Mouse (Mus musculus): ENCODE measurements around the gene Ccdc188. TPM values are rescaled to one million over a fixed set of nuclear protein-coding genes. Genes with fewer than 3 reads are reported as not detected.

Ccdc188 gene
- polyA plus RNA-seq, 3 experiments from 2014 or later = not detected

DNA sequence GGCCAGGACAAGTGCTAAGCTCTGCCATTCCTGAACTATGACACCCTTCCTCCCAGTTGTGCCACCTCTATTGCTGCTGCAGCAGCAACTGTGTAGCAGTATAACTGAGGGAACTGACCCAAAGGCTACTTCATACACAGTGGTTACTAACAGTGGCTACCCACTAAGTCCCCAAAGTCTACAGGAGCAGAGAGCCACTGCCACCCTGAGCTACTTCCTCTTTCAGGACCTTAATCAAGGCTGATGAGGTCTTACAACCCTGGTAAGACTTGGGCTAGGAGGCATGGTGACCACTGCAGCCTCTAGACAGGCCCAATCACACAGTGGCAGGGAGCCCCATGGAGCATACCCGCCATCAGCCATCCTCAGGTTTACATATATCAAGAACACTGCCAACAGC is 15.6 kb upstream of the Ccdc188 start:
- no peak for ATAC-seq

DNA sequence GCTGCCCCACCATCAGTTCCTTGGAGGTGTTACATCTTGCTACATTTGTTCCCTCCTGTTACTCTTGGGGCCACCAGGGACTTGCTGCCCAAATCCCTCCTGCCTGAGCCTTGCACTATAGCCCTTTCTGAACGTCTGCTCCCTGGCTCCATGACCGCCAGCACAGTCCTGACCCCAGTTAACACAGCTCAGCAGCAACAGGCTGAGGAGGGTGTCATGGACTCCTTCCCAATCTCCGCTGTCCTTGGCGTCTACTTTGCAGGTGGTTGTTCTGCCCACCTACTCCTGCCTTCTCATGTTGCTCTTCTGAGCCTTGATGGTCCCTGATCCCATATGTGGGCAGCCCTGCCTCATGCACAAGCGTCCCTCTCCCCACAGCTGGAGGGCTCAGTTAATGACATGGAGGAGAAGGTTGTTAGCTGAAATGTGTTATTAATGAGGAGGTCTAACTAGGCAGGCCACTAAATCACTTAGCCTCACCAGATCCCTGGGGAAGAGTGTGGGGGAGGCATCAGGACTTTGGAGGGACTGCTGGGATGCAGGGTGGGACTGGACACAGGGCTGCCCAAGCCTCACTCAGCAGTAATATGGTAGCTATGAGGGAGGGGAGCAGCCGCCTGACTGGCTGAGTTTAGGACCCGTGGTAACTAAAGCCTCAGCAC is 14.1 kb upstream of the Ccdc188 start:
- no peak for ATAC-seq

DNA sequence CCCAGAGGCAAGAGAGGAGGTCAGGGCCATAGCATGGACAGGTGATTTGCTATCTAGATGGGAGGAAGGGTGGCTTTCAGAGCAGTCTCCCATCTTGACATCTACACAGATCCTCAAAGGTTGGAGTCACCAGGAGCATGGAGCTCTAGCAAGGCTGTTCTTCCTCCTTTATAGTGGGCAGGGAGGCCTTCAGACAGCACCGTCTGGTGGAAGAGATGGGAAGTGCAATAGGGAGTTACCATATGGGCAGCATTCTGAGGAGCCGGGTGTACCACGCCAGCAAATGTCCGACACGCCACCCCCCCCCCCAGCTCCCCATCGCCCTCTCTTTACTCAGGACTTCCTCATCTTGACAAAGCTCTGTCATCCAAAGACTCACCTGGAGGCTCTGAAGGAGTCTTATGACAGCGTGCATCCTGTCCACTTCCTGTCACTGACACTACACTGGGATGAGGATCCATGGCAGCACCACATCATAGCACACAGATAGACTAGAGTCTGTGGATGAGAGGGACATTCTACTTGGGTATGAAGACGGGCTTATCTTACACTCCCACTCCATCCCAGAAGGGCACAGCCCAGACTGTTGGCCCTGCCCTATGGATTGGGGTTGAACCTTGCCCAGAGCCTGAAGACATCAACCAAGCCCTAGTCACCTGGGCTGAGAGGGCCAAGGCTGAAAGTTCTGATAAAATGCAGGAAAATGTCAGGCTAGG is 6.8 kb upstream of the Ccdc188 start:
- ATAC-seq = no peak

DNA sequence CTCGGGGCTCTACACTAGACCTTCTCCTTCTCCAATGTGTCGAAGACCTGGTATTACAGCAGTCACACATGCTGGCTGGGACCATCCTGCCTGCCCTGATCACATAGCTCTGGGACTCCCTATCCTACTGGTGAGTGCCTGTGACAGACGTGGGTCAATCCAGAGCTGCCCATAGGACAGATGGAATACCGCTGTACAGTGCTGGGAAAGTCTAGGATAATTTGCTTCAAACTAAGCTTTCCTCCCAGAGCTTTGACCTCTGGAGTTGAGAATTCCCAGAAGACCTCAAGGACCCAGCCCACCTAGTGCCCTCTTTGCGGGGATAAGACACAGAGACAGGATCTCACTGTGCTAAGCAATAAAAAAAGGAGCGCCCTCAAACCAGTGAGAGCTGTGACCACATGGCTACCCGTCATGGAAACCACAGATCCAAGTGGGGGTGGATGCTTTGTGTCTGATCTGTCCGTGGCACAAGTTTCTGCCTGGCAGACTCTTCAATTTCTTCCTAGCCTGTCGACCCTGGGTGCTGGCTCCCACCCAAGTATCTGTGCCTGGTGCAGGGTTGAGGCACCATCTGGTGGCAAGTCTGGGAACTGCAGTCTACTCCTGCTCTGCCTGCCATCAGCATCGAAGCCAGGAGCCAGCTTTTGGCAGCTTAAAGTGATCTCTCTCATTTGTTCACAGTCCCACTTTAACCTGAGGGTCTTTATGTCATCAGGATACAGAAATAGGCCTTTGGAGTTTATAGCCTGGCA is 6.1 kb upstream of the Ccdc188 start:
- peak; percentile 67 for ATAC-seq

DNA sequence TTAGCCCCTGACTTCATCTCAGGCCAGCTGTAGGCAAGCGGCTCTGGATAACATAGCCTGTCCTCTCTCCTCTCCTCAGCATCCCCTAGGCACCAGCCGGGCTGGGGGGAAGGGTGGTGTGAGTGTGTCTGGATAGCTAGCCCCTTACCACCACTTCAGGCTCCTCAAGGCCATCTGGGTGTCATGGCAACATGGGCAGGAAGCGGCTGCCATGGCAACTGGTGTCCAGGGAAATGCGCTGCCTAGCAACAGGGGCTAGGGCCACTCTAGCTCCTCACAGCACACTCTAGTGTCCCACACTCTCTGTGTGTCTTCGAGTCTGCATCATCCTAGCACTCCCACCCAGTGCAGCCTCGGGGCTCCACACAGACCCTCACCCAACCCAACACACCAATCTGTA is 4.0 kb upstream of the Ccdc188 start:
- no peak for ATAC-seq

DNA sequence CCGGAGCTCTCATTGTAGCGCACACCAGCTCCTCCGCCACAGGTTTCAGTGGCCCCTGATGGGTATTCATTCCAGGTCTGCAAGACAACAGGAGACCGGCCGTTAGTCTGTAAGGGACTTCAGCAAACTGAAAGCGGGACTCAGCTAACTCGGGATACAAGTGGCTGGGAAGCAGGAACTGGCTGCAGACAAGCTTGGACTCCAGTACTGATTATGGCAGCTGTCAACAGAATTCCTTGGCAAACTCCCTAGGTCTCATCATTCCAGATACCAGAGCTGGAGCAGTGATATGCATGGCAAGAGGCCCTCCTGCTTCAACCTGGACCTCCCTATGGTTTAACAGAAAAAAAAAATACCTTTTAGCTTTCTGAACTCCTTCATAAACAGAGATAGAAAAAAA is 2.8 kb upstream of the Ccdc188 start:
- no peak for ATAC-seq

DNA sequence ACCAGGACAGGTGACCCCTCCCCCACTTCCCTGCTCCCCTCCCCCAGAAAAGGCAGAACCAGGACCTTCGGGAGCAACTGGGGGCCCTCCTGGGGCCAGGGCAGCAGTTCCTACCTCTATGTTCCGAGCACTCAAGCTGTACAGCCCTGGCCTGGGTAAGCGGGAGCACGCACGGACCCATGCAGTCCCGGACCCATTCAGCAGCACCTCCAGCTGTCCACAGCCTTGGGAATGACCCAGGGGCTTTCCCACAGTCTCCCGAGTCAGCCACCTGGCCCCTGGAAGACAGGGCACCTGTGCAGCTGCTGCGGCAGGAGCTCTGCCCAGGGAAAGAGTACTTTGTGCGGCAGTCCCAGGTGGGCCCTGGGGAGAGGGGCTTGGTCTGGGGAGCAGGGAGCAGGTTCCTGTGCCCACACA is 909 bp downstream of the Ccdc188 start:
- no peak for ATAC-seq

DNA sequence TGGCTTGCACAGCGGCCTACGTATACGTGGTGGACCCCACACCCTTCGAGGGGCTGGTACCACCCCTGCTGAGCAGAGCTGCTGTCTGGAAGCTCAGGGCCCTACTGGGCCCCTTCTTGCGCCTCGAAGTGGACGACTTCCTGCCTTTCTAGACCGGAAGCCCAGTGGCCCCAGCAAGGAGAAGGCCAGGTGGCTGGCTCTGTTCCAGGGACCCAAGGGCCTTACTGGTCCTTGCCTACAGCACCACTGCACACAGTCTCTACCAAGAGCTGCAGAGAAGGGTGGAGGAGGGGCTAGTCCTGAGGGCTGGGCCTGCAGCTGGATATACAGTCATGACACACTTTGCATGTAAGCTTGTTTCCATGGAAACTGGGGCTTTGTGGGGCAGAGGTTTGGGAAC is 2.3 kb downstream of the Ccdc188 start:
- no peak for ATAC-seq

DNA sequence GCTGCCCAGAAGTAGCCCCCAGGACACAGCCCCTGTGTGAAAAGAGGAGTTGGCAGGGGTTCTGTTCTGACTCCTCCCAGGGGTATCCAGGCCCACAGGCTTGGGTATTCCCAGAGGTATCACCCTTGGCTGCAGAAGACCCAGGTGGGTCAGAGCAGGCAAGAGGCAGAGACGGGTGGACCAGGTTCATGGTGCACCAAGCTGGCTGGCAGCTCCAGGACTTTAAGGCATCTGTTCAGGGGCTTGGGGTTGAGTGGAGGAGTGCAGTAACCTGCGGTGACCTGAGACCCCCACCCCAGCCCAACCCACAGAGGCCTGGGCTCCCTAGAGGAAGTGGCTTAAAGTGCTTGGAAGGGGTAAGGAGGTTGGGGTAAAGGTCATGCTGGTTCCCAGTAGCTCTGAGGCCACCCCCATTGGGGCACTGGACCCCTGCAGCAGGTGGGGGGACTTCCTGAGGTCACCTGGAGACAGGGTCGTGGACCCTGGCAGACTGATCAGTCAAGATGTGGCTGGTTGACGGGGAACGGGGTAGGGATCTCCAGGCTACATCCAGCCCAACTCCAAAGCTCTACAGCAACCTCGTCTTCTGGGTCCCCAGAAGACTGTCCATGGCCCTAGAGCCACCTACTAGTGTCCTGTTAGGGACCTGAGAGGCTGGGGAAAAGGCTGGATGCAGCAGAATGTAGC is 3.3 kb downstream of the Ccdc188 start:
- ATAC-seq = no peak

DNA sequence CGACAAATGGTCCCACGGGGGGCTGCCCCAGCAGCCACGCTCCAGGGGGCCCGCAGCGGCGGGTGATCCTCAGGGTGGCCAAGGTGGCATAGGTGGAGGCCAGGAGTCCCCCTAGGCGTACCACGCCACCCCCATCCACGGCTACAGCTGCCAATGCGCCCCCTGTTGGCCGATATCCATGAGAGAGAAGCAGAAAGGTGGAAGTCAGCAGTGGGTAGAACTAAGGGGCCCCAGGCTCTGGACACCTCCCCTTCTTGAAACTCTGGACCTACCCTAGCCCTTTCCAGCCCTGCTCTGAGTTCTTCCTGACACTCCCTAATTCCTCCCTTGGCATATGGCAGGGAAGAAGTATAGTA is 3.8 kb downstream of the Ccdc188 start:
- no peak for ATAC-seq

DNA sequence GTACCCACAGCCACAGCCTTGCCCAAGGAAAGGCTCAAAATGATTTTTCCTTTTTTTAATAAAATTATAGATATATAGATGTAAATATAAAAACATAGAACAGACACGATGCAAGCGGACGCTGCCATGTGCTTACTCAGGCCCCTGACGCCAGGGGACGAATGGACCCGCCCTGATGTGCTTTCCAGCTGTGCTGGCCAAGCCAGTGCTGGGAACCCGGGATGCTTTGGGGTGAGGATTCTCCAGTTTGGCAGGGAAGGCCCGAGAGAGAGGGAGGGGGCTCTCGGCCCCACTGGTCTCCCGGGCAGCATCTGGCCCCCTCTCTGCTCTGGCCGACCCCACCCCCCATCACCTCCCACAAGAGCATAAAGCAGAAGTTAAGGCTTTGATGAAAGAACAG is 4.5 kb downstream of the Ccdc188 start:
- ATAC-seq = no peak

DNA sequence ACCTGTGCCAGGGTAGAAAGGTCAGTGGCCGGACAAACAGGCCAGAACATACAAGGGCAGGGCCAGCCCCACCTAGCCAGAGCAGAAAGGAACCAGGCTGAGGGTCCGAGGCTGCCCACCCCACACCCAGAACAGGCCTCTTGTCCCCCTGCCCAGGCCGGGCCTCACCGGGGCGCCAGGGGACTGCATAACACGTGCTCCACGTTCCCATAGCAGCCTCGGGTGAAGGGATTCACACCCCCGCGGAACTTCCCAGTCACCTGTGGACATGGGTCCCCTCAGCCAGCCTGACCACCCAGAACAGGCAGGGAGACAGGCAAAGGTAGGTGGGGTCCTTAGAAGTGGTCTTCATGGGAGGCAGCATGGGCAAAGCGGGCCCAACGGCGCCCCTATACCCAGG is 9.5 kb downstream of the Ccdc188 start:
- ATAC-seq = no peak

DNA sequence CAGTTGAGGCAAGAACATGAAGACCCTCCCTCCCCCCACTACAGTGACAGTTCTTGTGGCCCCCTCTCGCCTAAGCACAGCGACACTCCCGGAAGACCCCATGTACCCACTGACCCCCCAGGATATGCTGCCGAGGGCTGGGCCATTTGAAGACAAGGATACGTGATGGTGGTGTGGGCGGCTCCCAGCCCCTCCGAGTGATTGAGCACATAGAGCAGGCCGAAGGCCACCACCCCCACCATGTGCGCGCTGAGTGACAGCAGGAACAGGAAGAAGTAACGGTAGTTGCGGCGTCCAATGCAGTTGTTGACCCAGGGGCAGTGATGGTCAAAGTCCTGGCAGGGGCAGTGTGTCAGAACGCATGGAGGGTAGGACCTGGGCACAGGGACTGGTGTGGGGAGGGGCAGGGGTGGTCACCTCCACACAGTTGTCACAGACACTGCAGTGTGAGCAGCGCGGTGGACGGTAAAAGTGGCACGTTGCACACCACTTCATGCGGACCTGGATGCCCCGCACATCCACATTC is 10.3 kb downstream of the Ccdc188 start:
- no peak for ATAC-seq

DNA sequence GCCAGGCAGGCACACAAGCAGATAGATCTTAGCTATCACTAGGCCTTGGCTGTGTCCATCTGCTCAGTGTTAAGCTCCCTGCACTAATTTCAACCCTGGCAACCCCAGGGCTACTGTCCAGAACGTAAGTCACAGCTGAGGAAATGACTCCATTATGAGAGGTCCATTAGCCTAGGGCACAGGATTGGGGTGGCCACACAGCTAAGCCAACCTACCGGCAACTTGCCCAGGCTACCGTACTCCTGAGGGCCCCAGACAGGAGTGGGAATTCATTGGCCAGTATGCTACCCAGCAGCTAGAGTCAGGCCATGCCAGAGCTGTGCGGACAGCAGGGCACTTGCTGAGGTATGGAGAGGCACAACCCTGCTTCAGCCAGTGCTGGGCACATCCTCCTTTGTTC is 11.2 kb downstream of the Ccdc188 start:
- ATAC-seq = no peak

DNA sequence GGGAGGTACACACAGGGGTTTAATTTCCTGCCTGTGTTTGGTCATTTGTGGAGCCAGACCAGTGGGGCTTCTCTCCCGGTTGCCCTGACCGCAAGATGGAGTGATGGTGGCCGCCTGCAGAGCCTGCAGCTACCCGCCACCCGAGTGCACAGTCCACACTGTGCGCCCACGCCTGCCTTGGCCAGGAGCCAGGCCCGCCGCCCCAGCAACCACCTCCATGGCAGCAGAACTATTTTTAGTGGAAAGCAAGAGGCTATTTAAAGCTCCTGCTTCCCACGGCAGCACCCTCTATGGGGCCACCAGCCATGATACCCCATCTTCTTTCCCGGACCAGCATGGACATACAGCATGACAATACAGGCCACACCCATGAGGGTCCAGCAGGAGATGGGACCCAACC is 11.9 kb downstream of the Ccdc188 start:
- no peak for ATAC-seq

DNA sequence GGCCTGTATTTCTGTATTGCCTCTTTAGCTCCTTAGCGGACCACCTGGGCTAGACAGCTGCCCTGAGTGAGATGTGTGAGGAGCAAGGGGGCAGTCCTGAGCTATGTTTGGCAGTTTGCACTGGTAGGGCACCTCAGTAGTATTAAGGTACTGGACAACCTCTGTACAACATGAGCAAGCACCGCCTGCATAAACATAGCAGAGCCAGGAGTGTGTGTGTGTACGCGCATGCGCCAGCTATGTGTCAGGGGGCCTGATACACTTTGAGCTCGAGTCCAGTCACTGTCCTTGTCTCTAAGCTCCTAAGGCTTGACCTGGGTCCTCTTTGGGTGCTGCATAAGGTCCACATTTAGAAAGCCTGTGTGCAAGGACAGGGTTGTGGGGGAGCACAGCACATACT is 12.9 kb downstream of the Ccdc188 start:
- ATAC-seq = no peak

DNA sequence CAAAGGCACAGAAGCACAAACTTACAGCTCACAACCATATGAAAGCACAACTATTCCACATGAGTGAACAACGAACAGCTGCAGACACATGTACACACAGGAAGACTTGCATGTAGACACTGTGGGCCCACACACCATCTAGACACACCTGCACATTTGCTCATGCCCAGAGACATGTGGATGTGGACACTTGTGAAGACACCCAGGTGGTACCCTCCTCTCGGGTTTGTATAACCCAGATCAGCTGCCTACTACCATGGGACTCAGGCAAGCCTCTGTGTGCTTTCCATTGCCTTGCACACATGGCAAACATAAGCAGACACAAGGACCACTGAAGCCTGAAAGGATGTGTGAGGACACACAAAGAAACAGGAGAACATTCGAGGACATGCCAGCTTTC is 13.4 kb downstream of the Ccdc188 start:
- no peak for ATAC-seq

DNA sequence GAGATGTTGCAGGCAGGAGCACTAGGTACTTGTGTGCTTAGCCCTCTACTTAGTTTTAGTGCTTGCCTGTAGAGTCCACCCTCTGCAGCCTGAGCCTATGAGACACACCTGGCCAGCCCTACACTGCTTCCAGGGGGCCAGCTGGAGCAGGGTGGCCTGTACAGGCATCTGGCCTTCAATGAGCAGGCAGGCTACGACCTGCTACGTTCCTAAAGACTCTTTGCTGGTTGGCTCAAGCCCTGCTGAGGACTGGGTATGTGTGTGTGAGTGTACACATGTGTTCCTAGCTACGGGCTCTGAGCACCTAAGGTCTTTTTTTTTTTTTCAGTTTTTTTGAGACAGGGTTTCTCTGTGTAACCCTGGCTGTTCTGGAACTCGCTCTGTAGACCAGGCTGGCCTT is 13.8 kb downstream of the Ccdc188 start:
- ATAC-seq = no peak

DNA sequence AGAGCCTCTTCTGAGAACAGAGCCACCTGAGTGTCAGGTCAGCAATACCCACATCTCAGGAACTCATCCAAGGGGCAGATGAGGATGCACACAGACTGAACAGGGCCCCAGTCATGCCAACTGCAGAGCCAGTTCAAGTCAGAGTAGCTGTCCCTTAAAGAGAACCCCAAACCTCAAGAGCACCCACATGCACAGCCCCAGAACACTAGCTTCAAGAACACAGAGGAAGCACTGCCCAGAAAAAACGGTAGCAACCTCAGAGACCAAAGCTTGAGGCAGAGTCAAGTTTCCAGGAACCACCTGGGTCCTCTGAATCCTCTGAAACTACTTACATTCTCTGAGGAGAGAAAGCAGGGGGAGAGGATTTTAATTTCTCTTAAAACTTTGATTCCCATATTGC is 15.8 kb downstream of the Ccdc188 start:
- ATAC-seq = no peak

DNA sequence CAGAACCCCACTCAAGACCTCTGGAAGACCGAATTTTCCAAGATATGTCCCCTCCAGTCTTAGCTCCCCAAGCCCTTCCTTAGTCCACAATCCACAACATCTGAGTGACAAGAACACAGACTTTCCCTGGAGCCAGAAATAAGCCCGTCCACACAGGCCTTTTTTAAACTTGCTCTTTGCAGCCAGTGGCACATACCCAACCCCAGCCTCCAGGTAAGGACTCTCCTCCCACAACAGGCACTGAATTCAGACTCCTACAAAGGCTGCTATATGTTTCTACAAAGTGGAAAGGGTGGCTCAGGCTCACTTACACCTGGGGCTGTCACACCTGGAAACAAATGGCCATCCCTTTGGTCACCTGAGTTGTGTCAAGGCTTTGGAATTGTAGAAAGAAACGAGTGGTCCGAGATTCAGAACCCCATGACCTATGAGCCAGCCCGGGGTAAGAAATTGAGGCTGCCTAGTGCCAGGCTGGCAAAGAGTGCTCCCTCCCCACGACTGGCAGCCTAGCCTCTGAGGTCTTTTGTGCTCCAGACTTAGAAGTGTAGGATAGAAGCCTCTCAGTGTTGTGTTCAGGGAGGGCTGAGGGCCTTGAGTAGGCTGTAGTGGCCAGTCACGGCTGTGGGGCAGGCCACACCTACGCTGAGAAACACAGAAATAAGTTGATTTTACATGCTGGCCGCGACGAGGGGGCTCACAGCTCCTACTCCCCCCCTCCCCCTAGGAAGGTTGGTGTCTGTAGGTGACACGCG is 16.4 kb downstream of the Ccdc188 start:
- no peak for ATAC-seq

DNA sequence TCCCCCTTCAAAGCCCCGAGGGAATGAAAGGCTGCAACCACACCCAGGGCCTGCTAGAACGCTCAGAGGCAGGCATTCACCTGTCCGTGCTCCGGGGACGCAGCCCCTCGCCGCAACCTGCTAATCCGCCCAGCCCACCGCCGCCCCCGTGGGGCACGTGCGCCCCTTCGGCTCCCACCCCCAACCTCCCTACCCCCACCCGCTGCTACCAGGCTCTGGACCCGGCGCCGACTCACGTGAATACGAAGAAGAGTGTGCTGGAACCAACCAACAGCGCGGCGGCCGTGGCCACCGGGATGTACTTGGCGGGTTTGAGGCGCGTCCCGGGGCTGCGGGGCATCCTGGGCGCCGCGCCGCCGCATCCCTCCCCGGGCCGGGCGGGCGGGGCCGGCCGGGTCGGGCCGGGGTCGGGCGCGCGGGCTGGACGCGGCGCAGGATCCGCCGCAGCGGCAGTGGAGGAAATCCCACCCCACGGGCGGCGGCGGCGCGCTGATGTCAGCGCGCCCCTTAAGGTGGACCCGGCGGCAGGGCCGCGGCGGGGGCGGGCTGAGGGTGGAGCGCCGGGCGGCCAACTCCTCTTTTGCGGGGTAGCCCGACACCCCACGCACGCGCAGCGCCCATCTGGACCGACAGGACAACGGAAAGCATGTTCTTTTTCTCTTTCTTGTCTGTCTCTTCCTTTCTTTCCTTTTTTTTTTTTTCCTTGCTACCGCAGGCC is 17.2 kb downstream of the Ccdc188 start, which contains the start of gene Zdhhc8:
Gene Zdhhc8 (minus strand): TSS at position 466 of the 718 bp plus-strand sequence.
- peak; percentile 72 for ATAC-seq
